Mouse (Mus musculus) frontal cortex, adult 2 months (tissue): Measurements from ENCODE around the gene Hoxb2. TPM values are rescaled to one million over a fixed set of nuclear protein-coding genes. Genes with fewer than 3 reads are reported as not detected.

Experiments used
- DNase-seq, 2 experiments: peaks; one replicate each; pipeline ENCODE4 v3.0.0; 2022; ENCODE audit warnings: low spot score in 1 of 2; ENCODE audit errors: extremely low spot score in 1 of 2
- polyA plus RNA-seq: library from polyadenylated mRNA; depleted of rRNA; stranded (reverse); fragments of >200 nt; gene quantifications from 2 replicates; pipeline ENCODE4 v1.2.3, GENCODE M21; 2012

Gene Hoxb2
- polyA plus RNA-seq, 1 experiment, result not detected

DNA sequence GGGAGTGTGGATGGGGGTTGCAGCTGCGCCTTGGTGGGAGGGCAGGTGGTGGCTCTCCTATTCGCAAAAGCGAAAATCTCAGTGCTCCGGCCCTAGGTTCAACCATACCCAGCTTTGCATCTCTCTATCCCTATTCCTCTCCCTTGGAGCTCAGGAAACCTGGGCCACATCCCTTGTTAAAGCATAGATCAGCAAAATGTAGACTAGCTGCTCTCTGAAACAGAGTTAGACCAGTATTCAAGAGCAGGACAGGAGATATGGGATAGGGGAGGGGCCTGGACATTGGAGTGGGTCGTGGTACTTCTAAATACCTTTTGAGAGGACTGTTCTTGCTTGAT is 35.0 kb upstream of the Hoxb2 start:
- DNase-seq, result no peak

GRCm38 (mm10) chr11:96316696-96317607 is 33.4 kb upstream of the Hoxb2 start:
- DNase-seq, result no peak

GRCm38 (mm10) chr11:96317608-96318367 is 32.5 kb upstream of the Hoxb2 start, which contains the start of gene Hoxb4:
Gene Hoxb4, plus strand, starts transcription at chr11:96318267.
- no peak for DNase-seq

DNA sequence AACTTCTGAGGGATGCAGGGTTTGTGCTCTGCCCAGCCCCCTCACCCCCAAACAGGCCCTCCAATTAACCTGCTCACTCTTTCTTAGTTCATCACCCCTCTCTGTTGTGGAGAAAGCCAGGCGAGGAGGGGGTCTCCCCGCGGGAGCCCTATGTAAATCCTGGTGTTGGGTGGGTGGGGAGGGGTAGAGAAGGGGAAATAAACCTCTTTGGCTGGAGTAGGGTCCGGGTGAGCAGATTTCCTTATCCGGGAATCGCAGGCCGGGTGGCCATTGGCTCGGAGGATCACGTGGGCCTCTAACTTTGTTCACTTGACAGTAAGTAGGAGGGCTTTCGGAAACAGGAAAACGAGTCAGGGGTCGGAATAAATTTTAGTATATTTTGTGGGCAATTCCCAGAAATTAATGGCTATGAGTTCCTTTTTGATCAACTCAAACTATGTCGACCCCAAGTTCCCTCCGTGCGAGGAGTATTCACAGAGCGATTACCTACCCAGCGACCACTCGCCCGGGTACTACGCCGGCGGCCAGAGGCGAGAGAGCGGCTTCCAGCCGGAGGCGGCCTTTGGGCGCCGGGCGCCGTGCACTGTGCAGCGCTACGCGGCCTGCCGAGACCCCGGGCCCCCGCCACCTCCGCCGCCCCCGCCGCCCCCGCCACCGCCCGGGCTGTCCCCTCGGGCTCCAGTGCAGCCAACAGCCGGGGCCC is 31.8 kb upstream of the Hoxb2 start:
- no peak for DNase-seq

DNA sequence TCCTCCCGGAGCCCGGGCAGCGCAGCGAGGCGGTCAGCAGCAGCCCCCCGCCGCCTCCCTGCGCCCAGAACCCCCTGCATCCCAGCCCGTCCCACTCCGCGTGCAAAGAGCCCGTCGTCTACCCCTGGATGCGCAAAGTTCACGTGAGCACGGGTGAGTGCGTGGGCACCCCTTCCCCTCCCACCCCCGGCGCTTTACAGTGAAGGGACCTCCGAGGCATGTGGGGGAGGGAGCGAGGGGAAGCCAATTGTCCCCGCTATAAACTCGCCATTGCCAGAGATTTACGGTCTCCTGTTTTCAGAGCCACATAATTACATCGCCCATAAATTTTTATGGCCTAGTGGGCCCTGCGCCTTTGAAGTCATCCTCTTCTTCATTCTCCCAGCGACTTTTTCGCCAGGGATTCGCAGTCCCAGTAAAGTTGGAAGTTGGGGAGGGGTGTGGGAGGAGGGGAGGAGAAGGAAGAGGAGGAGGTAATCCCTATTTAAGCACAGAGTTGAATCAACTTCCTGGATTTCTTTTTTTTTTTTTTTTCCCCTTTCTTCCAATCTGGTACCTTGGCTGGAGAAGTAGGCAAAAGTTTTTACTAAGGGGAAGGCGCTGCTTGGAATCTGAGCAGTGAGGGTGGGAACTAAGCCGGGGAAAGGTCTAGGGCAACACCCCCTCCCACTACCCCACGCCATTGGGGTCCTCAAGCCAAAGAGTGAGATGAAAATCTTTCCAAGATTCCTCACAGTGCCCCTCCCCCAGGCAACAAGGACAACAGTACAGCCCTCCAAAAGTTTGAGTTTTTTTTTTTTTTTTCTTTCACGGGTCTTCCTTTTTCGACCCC is 31.0 kb upstream of the Hoxb2 start:
- no peak for DNase-seq

DNA sequence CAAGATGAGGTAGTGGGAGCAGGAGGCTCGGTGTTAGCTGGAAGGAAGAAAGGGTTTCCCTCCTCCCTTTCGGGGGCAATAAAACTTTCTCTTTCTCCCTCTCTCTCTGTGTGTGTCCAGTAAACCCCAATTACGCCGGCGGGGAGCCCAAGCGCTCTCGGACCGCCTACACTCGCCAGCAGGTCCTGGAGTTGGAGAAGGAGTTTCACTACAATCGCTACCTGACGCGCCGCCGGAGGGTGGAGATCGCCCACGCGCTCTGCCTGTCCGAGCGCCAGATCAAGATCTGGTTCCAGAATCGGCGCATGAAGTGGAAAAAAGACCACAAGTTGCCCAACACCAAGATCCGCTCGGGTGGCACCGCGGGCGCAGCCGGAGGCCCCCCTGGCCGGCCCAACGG is 30.4 kb upstream of the Hoxb2 start:
- DNase-seq, result no peak

DNA sequence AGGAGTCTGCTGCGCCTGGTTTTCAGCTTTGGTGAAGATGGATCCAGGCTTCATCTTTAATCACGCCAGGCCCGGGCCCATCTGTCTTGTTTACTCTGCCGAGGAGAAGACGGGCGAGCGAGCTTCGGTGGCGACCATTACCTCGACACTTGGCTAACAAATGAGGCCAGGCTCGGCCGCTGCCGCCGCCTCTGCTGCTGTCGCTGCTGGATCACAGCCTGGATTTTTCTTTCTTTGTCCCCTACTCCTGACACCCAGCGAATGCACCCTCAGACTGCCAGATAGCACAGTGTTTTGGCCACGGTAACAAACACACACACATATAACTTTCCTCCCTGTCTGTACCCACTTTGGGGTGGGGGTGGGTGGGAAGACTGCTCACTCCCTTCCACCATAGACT is 29.6 kb upstream of the Hoxb2 start:
- DNase-seq, result no peak

GRCm38 (mm10) chr11:96321846-96322245 is 28.5 kb upstream of the Hoxb2 start:
- DNase-seq, result no peak

GRCm38 (mm10) chr11:96322738-96323137 is 27.6 kb upstream of the Hoxb2 start:
- DNase-seq, result no peak

DNA sequence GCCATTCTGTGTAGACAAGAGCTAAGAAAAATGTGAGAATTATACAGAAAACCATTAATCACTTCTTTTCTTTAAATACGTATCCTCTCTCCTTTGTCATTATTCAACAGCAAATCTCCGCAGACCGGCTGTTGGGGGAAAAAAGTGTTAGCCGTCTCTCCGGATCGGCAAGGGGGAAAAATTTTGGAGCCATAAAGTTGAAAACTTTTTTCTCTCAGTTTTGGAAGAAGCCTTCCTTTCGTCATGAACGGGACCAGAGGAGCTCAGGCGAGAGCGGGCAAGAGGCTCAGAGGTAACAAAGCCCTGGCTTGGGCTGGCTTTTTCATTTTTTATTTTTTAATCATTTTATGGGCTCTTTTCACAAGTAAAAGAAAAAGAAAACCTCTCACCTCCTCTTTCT is 27.2 kb upstream of the Hoxb2 start, which contains the start of gene Hoxb3:
TSS of gene Hoxb3 (plus strand) at position 173 of the 400 bp plus-strand sequence.
- DNase-seq, result no peak

DNA sequence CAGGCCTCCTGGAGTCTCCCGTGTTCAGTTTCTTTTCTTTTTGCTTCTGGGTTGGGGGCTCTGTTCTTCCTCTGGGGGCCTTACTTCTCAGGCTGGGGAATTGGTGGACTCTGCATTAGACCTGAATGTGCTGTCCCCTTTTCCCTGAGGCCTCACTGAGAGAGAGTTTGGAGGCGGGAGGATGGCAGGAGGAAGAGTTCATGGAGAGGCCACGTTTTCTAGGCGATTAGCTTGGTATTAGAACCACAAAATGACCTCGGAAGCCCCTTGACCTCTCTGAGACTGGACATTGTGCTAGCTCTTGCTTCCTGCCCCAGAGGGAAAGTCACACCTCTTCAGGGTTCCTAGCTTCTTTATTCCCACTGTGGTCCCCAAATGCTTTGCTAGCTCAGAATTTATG is 26.2 kb upstream of the Hoxb2 start:
- DNase-seq, result no peak

- no peak for DNase-seq
Observed at GRCm38 (mm10) chr11:96324965-96325364, 25.4 kb upstream of the Hoxb2 start.

GRCm38 (mm10) chr11:96325747-96326212 is 24.5 kb upstream of the Hoxb2 start:
- DNase-seq, result no peak

DNA sequence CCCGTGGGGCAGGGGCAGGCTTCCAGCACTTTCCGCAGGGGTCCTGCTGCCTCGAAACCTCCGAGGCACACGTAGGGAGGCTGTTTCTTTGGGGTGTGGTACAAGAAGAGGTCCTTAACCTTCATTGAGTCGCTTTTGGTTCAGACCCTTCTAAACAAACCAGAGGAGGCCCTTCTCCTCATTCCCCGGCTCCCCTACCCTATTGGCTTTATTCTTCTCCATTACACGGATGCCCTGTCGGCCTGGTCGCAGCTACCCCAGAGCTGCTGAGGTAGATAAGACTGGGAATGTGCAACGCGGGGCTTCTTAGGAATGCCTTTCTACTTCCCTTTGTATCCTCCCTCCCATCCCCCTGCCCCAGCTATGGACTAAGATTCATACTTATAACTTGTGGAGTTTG is 23.6 kb upstream of the Hoxb2 start:
- no peak for DNase-seq

GRCm38 (mm10) chr11:96327122-96327521 is 23.2 kb upstream of the Hoxb2 start:
- DNase-seq, result no peak

DNA sequence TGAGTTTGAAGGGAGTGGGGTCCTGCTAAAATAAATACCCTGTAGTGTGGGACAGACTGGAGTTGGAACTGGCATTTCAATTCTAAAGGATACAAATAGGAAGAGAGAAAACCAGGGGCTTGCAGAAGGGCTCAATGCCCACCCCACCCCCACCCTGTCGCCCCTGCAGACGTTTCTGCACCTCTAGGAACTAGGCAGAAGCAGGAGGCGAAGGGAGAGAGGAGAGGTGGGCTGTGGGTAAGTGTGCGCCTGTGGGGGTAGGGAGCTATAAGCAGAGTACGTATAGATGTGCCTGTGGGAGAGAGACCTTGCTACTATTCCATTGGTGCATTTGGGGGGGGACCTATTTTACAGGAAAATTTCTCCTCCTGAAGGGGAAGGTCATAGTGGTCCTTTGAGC is 22.6 kb upstream of the Hoxb2 start:
- DNase-seq, result no peak

DNA sequence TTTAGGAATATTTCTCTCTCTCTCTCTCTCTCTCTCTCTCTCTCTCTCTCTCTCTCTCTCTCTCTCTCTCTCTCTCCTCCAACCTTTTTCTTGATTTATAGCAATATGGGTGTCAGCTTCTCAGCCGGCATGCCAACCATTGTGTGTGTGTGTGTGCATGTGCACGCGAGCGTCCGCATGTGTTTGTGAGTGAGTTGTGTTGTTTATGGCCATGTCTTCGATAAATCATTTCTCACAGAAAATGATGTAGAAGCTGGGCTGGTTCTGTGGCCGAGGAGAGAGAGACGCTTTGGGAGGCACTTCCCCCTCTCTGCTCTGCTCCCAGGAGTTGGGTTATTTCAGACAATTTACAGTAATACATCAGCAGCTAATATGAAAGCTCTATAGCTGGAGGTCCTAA is 21.7 kb upstream of the Hoxb2 start:
- no peak for DNase-seq

- DNase-seq, result no peak
Observed at GRCm38 (mm10) chr11:96332105-96332504, 18.2 kb upstream of the Hoxb2 start.

DNA sequence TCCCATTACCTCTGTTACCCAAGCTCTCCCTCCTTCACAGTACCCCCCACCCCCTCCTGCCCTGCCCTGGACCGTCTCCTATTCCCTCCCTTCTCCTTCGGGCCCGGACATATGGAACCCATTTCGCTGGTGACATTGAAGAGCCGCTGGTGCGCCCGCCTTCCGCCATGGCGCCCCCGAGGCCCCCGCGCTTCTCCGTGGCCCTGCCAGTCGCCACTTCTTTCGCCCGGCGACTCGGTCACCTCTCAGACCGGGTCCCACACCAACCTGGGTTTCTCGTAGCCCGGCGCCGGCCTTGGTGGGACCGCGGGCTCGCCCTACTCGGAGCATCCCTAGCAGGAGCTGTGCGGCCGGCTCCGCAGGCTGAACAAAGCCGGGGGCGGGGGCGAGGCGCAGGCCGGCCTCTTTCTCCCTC is 17.7 kb upstream of the Hoxb2 start:
- no peak for DNase-seq
